8 mouse cellular contexts compared by ENCODE assay signal in genomic region chr1:65186287-65187073, GRCm38 (mm10). TPM values are rescaled to one million over a fixed set of nuclear protein-coding genes. Genes with fewer than 3 reads are reported as not detected.
A peak's percentile ranks its signal among the peaks of the same experiment; 100 is the strongest.
DNase-seq lines count a peak whose midpoint lies in the region; ATAC-seq lines count a peak whose summit lies in the region.

Gene Idh1 (minus strand): TSS chr1:65186500.
Gene Pikfyve (plus strand): TSS chr1:65186683.

- peak; percentile 99 for DNase-seq in ZHBTc4 (ENCODE audit: low read depth, low spot score)
- peak; percentile 97 to 98 for DNase-seq in gastrocnemius, adult 8-10 months (ENCODE audit: low spot score in 2 of 2)
- peak; percentile 99 for DNase-seq in induced T-regulatory cell, adult 2 months (ENCODE audit: low read depth)
- peak; percentile 95 to 99 for DNase-seq in left cerebral cortex, adult 9 months (ENCODE audit: low spot score in 2 of 2)
- peak; percentile 93 for DNase-seq in right cerebral cortex, postnatal 14 days
- DNase-seq in urinary bladder, postnatal 36 days (ENCODE audit: low spot score in 2 of 2): peak; percentile 96 to 97

- ATAC-seq in common myeloid progenitor, adult 5-6 weeks (replicated peaks; ENCODE audit: low read depth, poor library complexity, severe bottlenecking): peak; percentile 99
- ATAC-seq in megakaryocyte progenitor cell, adult 5-6 weeks (replicated peaks; ENCODE audit: poor library complexity): peak; percentile 97

RNA-seq across cellular contexts. Expression of gene Idh1, which starts in this region (rescaled TPM):
- 55.4 and 66.1 TPM in 2 replicates for total RNA-seq in common myeloid progenitor, adult 5-6 weeks (2017)
- 10 to 100 TPM; 11.5 to 35.7 (median 20.4) TPM for total RNA-seq in gastrocnemius, adult 8-10 months (2022)
- 89.6 and 104 TPM in 2 replicates for total RNA-seq in megakaryocyte progenitor cell, adult 5-6 weeks (2015)
- total RNA-seq in megakaryocyte progenitor cell, adult 5-6 weeks (2017): 172 and 200 TPM in 2 replicates

RNA-seq across cellular contexts. Expression of gene Pikfyve, which starts in this region (rescaled TPM):
- 25.3 and 32.7 TPM in 2 replicates for total RNA-seq in common myeloid progenitor, adult 5-6 weeks (2017)
- 1 to 10 TPM; 6.4 to 7.4 (median 6.6) TPM for total RNA-seq in gastrocnemius, adult 8-10 months (2022)
- total RNA-seq in megakaryocyte progenitor cell, adult 5-6 weeks (2015): 21.6 and 28.0 TPM in 2 replicates
- total RNA-seq in megakaryocyte progenitor cell, adult 5-6 weeks (2017): 24.4 and 30.2 TPM in 2 replicates

Comparison
In these comparisons a context has a peak if more than half of its experiments do, and no peak if none do; other contexts are left out.
1. Peak in every context shown above with its lines: DNase-seq and ATAC-seq.